Mouse (Mus musculus): ENCODE data around the gene Rps16.

Gene Rps16

GRCm38 (mm10) chr7:28348601-28349000 lies 1.9 kb upstream of the Rps16 start:
- no peak for DNase-seq

- DNase-seq, result no peak
Measured at GRCm38 (mm10) chr7:28351676-28352191, 1.3 kb downstream of the Rps16 start.

DNA sequence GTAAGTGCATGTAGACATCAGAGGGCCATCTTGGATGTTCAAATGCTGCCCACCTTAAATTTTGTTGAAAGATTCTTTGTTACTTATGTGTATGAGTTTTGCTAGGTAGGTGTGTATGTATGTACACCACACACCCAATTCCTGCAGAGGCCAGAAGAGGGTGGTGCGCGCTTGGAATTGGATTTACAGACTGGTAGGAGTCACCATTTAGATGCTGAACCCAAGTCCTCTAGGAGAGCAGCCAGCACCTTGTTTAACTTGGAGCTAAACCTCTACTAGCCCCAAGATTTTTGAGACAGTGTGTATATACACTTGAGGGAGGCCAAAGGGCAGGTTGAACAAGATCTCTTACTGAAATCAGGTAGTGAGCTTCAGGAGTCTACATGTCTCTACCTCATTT lies 2.8 kb downstream of the Rps16 start:
- peak; percentile 48 for DNase-seq

GRCm38 (mm10) chr7:28354113-28354581 lies 3.7 kb downstream of the Rps16 start:
- no peak for DNase-seq

DNA sequence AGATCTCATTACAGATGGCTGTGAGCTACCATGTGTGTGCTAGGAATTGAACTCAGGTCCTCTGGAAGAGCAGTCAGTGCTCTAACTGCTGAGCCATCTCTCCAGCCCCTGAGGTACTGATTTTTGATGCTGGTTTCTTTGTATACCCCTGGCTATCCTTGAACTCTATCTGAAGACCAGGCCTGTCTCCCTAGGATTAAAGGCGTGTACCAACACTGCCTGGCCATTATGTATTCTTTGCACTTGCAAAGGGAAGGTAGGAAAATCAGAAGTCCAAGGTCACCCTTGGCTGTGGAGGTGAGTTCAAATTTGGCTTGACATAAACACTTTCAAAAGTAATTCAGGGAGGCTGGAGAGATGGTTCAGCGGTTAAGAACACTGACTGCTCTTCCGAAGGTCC lies 4.1 kb downstream of the Rps16 start:
- DNase-seq, result no peak

DNA sequence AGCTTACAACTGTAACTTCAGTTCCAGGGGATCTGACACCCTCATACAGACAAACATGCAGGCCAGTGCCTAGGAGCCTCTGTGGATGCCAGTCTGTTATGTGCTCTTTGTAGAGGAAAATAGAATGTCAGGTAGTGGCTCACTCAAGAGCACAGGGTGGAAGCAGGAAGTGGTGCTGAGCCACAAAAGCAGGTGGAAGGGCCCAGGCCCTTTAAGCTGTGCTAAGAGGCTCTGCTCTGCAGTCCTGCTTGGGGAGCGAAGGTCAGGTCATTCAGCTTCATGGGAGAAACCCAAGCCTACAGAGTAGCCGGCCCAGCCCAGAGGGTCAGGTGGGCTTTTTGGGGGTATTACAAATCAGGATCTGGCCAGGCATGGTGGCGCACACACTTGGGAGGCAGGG lies 4.8 kb downstream of the Rps16 start:
- DNase-seq, result peak; percentile 72

DNA sequence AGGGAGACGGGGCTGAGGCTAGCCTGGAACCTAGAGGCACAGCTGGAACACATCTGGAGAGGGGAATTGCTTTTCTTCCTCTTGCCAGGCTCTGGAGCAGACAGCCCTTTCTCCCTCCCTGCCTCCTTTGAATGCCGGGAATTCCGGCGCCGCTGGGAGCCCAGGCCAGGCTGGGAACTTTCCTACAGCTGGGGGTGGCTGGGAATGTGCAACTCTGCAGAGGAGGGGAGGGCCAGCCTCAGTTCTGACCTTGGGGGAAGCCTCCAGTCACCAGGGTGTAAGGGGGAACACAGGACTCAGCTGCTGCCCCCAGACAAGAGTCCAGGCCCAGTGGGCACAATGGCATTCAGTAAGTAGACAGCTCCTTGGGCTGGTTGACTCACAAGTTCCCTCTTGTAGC lies 6.5 kb downstream of the Rps16 start:
- DNase-seq, result no peak

- DNase-seq, result no peak
Measured at GRCm38 (mm10) chr7:28357984-28358383, 7.5 kb downstream of the Rps16 start.

- no peak for DNase-seq
Measured at GRCm38 (mm10) chr7:28358431-28358830, 8.0 kb downstream of the Rps16 start.

DNA sequence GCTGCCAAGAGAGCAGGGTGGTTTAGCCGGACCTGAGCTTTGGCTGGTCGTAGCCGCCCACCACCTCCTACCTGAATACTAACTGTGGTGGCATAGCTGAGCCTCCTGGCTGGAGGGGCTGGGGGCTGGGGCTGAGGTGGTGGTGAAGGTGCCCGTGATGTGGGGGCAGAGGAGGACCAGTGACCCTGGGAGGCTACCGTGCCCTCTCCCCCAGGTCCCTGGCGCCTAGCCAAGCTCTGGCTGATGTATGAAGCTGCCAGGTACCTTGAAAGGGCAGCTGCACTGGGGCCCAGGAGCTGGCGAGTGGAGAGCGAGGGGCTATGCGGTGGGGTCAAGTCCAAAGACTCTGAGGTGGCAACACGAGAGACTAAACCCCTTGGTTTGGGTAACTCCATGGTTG lies 9.4 kb downstream of the Rps16 start:
- DNase-seq, result no peak

DNA sequence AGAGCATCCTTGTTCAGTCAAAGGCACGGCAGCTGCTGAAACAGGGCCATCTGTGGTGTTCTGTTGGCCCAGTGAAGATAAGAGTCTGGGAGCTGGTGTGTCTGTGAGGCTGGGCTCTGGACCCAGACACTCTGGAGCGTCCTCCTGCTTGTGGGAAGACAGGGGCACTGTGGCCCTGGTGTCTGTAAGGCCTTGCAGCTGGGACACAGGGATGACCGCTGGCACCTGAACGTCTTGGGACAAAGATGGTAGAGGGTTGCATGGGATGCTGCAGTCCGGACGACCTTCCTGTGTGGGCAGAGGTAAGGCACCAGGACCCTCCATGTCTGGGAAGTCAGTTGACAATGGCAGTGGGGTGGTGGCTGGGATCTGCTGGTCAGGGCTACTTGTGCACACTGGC lies 9.8 kb downstream of the Rps16 start:
- no peak for DNase-seq

DNA sequence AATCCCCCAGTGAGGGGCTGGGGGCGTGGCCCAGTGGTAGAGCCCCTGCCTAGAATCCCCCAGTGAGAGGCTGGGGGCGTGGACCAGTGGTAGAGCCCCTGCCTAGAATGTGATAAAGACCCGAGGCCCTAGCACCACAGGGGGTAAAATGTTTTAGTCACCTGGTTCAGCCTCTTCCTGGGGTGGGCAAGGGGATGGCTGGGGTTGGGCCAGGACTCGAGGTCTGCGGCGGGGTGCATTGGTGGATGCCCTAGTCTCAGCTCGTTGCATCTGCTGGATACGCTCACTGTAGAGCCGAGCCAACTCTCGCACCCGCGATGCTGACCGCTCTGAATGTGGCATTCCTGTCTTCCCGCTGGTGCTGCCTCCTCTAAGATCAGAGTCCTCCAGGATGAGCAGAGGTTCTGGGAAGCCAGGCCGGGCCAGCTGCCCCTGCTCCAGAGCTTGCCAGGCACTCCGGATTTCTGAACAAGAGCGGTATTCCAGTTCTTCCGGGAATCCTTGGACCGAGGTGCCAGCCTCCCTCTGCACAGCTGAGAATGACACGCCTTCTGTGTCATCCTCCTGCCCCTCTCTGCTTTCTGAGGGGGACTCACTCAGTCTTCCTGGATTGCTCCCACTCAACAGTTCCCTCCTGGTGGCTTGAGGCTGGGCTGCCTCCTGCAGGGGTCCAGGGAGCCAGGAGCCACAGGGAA lies 11.3 kb downstream of the Rps16 start:
- DNase-seq, result no peak

DNA sequence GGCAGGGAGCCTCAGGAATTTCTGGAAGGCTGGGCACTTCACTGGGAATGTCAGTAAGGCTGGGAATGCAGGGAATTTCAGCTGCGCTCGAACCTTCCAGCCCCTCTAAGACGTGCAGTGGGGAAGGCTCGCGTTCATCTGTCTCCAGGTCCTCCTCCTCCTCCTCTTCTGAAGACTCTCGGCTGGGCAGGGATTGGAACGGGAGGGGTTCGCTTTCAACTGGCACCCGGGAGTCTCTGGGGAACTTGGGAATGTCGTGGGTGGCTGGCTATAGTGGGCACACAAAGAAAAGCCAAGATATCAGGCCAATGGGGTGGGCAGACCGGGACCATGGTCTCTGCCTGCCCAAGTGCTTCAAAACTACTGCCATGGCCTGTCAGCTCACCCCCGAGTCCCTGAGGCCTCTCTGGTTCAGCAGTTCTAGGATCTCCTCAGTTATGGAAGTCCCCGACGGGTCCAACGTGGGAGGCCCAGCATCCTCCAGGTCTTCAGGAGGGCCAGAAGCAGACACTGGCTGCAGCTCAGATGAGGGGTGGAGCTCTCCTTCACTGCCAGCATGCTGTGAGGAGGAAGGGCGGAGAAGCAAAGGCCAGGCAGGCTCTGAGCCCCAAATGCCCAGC lies 12.1 kb downstream of the Rps16 start:
- no peak for DNase-seq

GRCm38 (mm10) chr7:28367663-28368275 lies 17.3 kb downstream of the Rps16 start:
- no peak for DNase-seq

- DNase-seq, result no peak
Measured at GRCm38 (mm10) chr7:28368276-28368920, 17.9 kb downstream of the Rps16 start.

- no peak for DNase-seq
Measured at GRCm38 (mm10) chr7:28370051-28370450, 19.6 kb downstream of the Rps16 start.

DNA sequence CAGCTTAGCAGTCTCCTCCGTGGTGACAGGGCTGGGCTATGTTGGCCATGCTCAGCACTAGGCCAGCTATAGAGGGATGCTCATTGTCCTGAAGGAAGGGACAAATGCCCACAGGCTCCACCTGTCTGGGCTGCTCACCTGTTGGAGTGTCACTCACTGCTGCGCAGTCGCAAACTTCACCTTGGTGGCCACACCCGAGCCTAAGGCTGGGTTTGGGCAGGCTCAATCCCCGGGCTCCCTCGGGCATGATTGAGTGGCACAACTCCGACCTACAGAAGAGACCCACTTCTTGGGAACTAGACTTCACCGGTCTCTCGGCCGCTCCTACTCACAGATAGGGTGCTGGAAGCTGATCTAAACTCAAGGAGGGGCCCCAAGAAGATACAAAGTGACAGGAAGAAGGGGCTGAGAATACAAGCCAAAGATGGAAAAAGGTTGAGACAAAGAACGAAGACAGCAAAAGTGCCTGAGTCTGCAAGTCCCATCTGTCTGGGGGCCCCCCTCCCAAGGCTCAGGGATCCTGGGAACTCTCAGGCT lies 20.6 kb downstream of the Rps16 start:
- DNase-seq, result peak; percentile 56

GRCm38 (mm10) chr7:28371514-28371989 lies 21.1 kb downstream of the Rps16 start:
- peak; percentile 88 for DNase-seq

- peak; percentile 98 for DNase-seq
Measured at GRCm38 (mm10) chr7:28372251-28373108, 22.0 kb downstream of the Rps16 start, which contains the start of gene Plekhg2. Gene Plekhg2, minus strand, starts transcription at chr7:28372599.

DNA sequence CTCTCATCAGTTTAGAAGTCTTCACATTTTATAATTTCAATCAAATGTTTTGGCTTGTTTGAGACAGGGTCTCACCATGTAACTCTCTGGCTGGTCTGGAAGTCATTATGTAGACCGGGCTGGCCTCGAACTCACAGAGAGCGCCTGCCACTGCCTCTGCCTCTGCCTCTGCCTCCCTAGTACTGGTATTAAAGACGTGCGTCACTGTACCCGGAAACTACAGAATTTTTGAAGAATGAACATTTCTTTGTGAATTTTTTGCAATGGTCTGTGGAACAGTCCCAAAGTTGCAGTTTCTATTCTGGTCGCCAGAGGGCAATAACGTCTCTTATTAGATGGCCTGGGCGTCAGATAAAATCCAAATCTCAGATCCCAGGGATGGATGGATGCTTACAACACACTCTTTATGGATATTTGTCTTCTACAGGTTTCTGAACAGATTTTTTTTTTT lies 22.7 kb downstream of the Rps16 start:
- DNase-seq, result peak; percentile 85

- peak; percentile 38 for DNase-seq
Measured at GRCm38 (mm10) chr7:28373891-28374495, 23.5 kb downstream of the Rps16 start.
